Mouse (Mus musculus): ENCODE data around the gene Rps24. TPM values are rescaled to one million over a fixed set of nuclear protein-coding genes. Genes with fewer than 3 reads are reported as not detected.
A peak's percentile ranks its signal among the peaks of the same experiment; 100 is the strongest.

The Rps24 gene
- polyA plus RNA-seq, 1 experiment from 2014 or later, result 1,076 TPM

DNA sequence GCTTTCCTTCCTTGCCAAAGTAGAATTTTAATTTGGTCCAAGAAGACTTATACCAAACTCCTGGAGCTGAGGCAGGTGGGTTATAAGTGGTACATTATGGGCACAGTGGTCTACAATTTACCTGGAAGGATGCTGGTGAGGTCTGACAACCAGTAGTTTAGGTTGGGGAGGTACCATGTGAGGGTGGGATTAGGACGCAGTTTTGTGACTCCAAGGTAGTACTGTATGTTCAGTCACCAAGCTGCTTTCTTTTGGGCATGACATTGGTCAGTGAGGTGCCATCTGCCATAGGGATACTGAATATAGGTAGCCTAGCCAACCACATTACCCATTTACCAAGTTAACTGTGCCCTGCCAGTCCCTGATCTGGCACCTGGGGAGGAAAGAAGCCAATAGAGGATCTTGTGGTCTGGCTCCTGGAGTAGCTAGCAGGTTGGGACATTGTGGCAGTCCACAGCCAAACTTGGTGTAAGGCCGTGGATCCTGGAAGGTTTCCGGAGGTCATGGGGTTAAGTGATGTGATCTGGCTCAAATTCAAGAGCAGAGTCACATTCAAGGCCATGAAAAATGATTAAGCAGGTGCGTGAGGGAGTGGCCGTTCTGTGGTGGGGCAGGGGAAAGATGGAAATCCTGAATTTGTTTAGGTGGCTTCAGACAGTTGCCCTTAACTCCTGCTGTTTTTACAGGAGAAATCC is 11.8 kb downstream of the Rps24 start:
- Histone ChIP-seq H3K4me3 (no peak overlapping the region), H3K27me3 (replicated peaks) (no peaks in the 10 kb centered on the region), H3K4me2 (no peak overlapping the region), H3K27ac (no peak overlapping the region), H3K36me3 (peaks cover 65% of the 10 kb centered on the region), H3K4me1 (peaks cover 27% of the 10 kb centered on the region), H3K9me3 (replicated peaks) (no peaks in the 10 kb centered on the region), H3K9ac (no peak overlapping the region)
- WGBS (ENCODE audit: insufficient replicate concordance), result 64% methylated on average over 5 of the region's 5 CpGs
- ATAC-seq, result no peak

GRCm38 (mm10) chr14:24499478-24499877 is 12.6 kb downstream of the Rps24 start:
- Histone ChIP-seq H3K27ac (0 out of 2 replicates have a peak overlapping the region, but pooled peaks have one; percentile 4), H3K36me3 (peaks cover 57% of the 10 kb centered on the region), H3K27me3 (replicated peaks) (no peaks in the 10 kb centered on the region), H3K9me3 (replicated peaks) (no peaks in the 10 kb centered on the region), H3K4me1 (peaks cover 19% of the 10 kb centered on the region), H3K4me2 (no peak overlapping the region), H3K9ac (no peak overlapping the region), H3K4me3 (no peak overlapping the region)
- peak; percentile 24; the same call in 1 of the 2 replicates for ATAC-seq
- 43% methylated on average over 9 of the region's 9 CpGs for WGBS (ENCODE audit: insufficient replicate concordance)

GRCm38 (mm10) chr14:24500091-24500844 is 13.3 kb downstream of the Rps24 start:
- Histone ChIP-seq H3K9ac (no peak overlapping the region), H3K4me3 (no peak overlapping the region), H3K9me3 (replicated peaks) (no peaks in the 10 kb centered on the region), H3K4me1 (peaks cover 12% of the 10 kb centered on the region), H3K27ac (peak overlapping the region; percentile 25; the same call in 1 of the 2 replicates), H3K27me3 (replicated peaks) (no peaks in the 10 kb centered on the region), H3K4me2 (peak overlapping the region; percentile 16; the same call in 1 of the 2 replicates), H3K36me3 (peaks cover 49% of the 10 kb centered on the region)
- ATAC-seq, result peak; percentile 47
- WGBS (ENCODE audit: insufficient replicate concordance), result 18% methylated on average over 18 of the region's 18 CpGs

DNA sequence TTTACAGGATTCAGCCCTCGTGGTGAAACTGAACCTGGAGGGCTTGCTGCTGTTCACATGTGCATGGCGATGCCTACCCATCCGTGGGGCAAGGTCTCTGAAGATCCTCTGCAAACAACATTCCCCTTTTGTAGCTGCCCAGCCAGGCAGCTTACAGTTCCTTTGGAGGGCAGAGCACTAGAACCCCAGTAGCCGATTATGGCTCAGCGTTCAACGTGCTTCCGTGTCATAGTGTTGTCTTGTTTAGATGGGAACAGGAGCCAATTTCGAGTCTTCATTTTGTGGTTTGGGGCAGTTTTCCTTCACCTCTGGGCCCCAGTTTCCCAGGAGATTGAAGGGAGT is 13.9 kb downstream of the Rps24 start:
- Histone ChIP-seq H3K9me3 (replicated peaks) (no peaks in the 10 kb centered on the region), H3K36me3 (peaks cover 44% of the 10 kb centered on the region), H3K4me2 (peak overlapping the region; percentile 16; the same call in 1 of the 2 replicates), H3K4me1 (peaks cover 11% of the 10 kb centered on the region), H3K9ac (no peak overlapping the region), H3K27ac (0 out of 2 replicates have a peak overlapping the region, but pooled peaks have one; percentile 10), H3K27me3 (replicated peaks) (no peaks in the 10 kb centered on the region; the same call in 1 of the 2 replicates), H3K4me3 (no peak overlapping the region)
- 38% methylated on average over 8 of the region's 8 CpGs for WGBS (ENCODE audit: insufficient replicate concordance)
- ATAC-seq, result no peak

GRCm38 (mm10) chr14:24501256-24501655 is 14.3 kb downstream of the Rps24 start:
- H3K36me3 ChIP-seq, result peaks cover 39% of the 10 kb centered on the region
- peaks cover 11% of the 10 kb centered on the region for H3K4me1 ChIP-seq
- H3K4me2 ChIP-seq, result no peak overlapping the region
- ATAC-seq, result no peak
- 71% methylated on average over 4 of the region's 4 CpGs for WGBS (ENCODE audit: insufficient replicate concordance)
- 0 out of 2 replicates have a peak overlapping the region, but pooled peaks have one; percentile 10 for H3K27ac ChIP-seq
- H3K9ac ChIP-seq, result no peak overlapping the region
- no peaks in the 10 kb centered on the region for H3K9me3 ChIP-seq (replicated peaks)
- no peaks in the 10 kb centered on the region; the same call in 1 of the 2 replicates for H3K27me3 ChIP-seq (replicated peaks)
- H3K4me3 ChIP-seq, result no peak overlapping the region

DNA sequence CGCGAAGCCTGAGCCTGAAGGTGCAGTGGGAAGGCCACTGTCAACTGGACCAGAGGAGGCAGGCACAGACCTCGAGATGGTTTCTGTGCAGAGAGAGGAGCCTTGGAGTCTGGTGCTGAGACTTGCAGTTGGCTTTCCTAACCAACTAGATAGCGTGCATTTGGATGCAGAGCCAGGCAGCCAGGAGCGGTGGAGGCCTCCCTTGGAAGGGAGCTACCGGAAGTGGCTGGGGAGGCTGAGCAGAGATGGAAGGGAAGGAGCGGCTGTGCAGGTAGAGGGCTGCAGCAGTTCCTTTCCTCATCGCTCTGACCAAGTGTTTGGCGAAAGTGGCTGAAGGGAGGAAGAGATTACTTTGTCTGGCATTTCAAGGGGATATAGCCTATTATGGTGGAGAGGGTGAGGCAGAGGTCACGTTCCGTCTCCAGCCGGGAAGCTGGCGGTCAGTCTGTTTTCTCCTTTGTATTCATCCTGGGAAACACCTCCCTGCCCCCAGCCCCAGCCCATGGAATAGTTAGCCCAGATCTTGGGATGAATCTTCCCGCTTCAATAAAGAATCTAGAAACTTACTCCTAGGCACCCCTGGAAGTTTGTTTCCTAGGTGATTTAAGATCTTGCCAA is 20.6 kb downstream of the Rps24 start:
- Histone ChIP-seq H3K9me3 (replicated peaks) (no peaks in the 10 kb centered on the region), H3K9ac (no peak overlapping the region), H3K4me3 (no peak overlapping the region), H3K27ac (no peak overlapping the region), H3K4me1 (no peaks in the 10 kb centered on the region), H3K27me3 (replicated peaks) (peaks cover 31% of the 10 kb centered on the region), H3K4me2 (no peak overlapping the region), H3K36me3 (no peaks in the 10 kb centered on the region)
- WGBS (ENCODE audit: insufficient replicate concordance), result 31% methylated on average over 13 of the region's 14 CpGs
- ATAC-seq, result no peak

GRCm38 (mm10) chr14:24508070-24508773 is 21.3 kb downstream of the Rps24 start:
- no peaks in the 10 kb centered on the region for H3K9me3 ChIP-seq (replicated peaks)
- no peak overlapping the region for H3K9ac ChIP-seq
- no peaks in the 10 kb centered on the region for H3K4me1 ChIP-seq
- ATAC-seq, result no peak
- 24% methylated on average over 18 of the region's 18 CpGs for WGBS (ENCODE audit: insufficient replicate concordance)
- H3K36me3 ChIP-seq, result no peaks in the 10 kb centered on the region
- H3K4me3 ChIP-seq, result no peak overlapping the region
- H3K27me3 ChIP-seq (replicated peaks), result peaks cover 31% of the 10 kb centered on the region
- H3K4me2 ChIP-seq, result no peak overlapping the region
- H3K27ac ChIP-seq, result no peak overlapping the region

DNA sequence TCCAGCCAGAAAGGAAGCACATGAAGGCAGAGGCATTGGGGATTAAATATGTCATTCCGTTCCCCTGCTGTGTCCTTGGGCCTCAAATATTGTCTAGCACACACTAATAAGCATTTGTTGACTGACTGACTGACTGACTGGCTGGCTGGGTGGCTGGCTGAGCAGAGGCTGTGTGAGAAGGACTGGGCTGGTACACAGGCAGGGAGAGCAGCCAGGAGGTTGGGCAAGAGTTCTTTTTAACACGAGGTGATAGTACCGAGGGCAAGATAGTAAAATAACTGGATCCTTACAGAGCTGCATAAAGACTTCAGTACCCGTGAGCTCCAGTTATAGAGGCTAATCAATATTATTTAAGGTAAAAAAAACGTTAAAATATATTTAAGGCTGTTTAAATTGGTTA is 22.6 kb downstream of the Rps24 start:
- no peak for ATAC-seq
- Histone ChIP-seq H3K9ac (no peak overlapping the region), H3K4me2 (no peak overlapping the region), H3K4me1 (no peaks in the 10 kb centered on the region), H3K27ac (no peak overlapping the region), H3K27me3 (replicated peaks) (peaks cover 31% of the 10 kb centered on the region), H3K9me3 (replicated peaks) (no peaks in the 10 kb centered on the region), H3K36me3 (no peaks in the 10 kb centered on the region), H3K4me3 (no peak overlapping the region)
- WGBS (ENCODE audit: insufficient replicate concordance), result 51% methylated on average over 5 of the region's 5 CpGs

GRCm38 (mm10) chr14:24510218-24510617 is 23.3 kb downstream of the Rps24 start:
- no peaks in the 10 kb centered on the region for H3K36me3 ChIP-seq
- no peak for ATAC-seq
- H3K27me3 ChIP-seq (replicated peaks), result peaks cover 31% of the 10 kb centered on the region
- no peak overlapping the region for H3K9ac ChIP-seq
- H3K9me3 ChIP-seq (replicated peaks), result no peaks in the 10 kb centered on the region
- no peaks in the 10 kb centered on the region for H3K4me1 ChIP-seq
- no peak overlapping the region for H3K4me3 ChIP-seq
- no peak overlapping the region for H3K4me2 ChIP-seq
- 75% methylated on average over 1 of the region's 1 CpGs for WGBS (ENCODE audit: insufficient replicate concordance)
- no peak overlapping the region for H3K27ac ChIP-seq

GRCm38 (mm10) chr14:24510679-24511078 is 23.8 kb downstream of the Rps24 start:
- 74% methylated on average over 2 of the region's 2 CpGs for WGBS (ENCODE audit: insufficient replicate concordance)
- no peaks in the 10 kb centered on the region for H3K9me3 ChIP-seq (replicated peaks)
- no peak overlapping the region for H3K4me3 ChIP-seq
- no peak overlapping the region for H3K4me2 ChIP-seq
- H3K9ac ChIP-seq, result no peak overlapping the region
- no peak overlapping the region for H3K27ac ChIP-seq
- ATAC-seq, result no peak
- H3K27me3 ChIP-seq (replicated peaks), result peaks cover 31% of the 10 kb centered on the region
- H3K36me3 ChIP-seq, result no peaks in the 10 kb centered on the region
- no peaks in the 10 kb centered on the region for H3K4me1 ChIP-seq

- Histone ChIP-seq H3K9me3 (replicated peaks) (no peaks in the 10 kb centered on the region), H3K4me2 (no peak overlapping the region), H3K36me3 (no peaks in the 10 kb centered on the region), H3K4me1 (no peaks in the 10 kb centered on the region), H3K27ac (no peak overlapping the region), H3K4me3 (no peak overlapping the region), H3K27me3 (replicated peaks) (peaks cover 17% of the 10 kb centered on the region), H3K9ac (no peak overlapping the region)
- no peak for ATAC-seq
- 78% methylated on average over 6 of the region's 6 CpGs for WGBS (ENCODE audit: insufficient replicate concordance)
Observed at GRCm38 (mm10) chr14:24512527-24513161, 25.7 kb downstream of the Rps24 start.
